Mouse (Mus musculus) ovary, adult 2 months (tissue): ENCODE measurements around the gene Rpl3l. TPM values are rescaled to one million over a fixed set of nuclear protein-coding genes. Genes with fewer than 3 reads are reported as not detected.

Experiments
- polyA plus RNA-seq: library from polyadenylated mRNA; depleted of rRNA; stranded (reverse); fragments of >200 nt; gene quantifications from 2 replicates; pipeline ENCODE4 v1.2.3, GENCODE M21; 2012; rRNA removed

Rpl3l gene
- polyA plus RNA-seq, result not detected in 2 replicates

GRCm38 (mm10) chr17:24727618-24728017, at the start of gene Rpl3l:
Gene Rpl3l (plus strand): TSS chr17:24727820.

GRCm38 (mm10) chr17:24689251-24690081, 38.2 kb upstream of the Rpl3l start, which contains the start of gene Syngr3:
Gene Syngr3 (minus strand): TSS chr17:24689955.

DNA sequence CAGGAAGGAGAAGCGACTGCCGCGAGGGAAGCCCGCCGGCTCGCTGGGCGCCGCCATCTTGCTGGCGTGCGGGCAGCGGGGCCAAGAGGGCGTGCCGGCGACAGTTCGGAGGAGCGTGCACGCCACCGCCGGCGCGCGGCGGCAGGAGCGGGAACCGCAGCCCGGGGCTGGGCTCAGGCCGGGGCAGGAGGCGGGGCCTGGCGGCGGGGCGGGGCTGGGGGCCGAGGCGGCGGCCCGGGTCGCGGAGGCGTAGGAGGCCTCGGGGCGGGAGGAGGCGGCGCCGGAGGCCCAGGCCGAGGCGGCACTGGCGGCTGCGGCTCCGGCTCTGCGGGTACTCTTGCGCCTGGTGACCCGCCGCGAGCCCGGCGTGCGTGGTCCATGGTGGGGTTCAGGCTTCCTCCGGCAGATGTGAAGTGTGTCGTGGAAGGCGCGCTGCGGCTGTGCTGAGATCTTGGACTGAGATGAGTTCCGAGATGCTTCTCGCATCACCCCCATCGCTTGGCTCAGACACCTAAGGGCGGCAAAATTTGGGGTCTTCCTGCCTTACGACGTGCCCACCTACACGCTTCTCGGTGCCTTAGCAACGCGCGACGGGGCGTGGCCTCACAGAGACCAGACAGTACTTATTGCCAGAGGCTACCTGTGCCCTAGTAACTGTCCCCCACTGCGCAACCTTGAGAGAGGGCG, 31.5 kb upstream of the Rpl3l start, which contains the start of the genes Gfer and Noxo1:
TSS of gene Gfer (minus strand) at position 146 of the 687 bp plus-strand sequence.
TSS of gene Noxo1 (plus strand) at position 224 of the 687 bp plus-strand sequence.

DNA sequence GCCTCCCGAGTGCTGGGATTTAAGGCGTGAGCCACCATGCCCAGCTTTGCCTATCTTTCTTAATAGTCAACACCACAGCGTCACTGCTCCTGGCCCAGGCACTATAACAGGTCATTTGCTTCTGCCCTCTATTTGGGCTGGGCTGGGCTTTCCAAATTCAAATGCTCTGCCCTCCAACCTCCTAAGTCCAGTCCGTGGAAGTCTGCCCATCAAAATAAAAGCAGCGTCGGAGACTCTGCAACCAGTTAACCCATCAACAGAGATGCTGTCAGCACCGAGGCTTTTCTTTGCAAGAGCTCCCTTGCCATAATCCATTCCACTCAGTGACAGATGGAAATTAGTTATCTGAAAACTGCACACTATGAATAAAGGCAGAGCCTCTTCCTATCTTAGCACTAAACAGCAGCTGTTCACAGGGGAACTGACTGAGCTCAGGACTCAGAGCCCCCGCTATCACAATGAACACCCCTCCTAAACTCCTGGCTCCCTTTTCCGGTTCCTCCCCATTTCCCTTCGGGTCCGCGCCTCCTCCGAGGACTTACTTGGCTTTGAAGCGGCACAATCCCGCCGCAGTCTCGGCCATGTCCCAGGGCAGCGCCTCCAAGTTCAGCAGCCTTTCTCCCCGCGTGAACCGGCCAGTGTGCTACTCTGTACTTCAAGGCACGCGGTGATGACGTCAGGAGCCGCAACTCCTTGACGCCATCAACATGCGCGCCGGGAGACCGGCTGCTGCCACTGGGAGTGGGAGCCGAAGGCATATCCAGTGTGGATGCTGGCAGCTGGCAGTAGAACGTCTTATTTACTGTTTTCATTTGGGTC, 20.4 kb upstream of the Rpl3l start, which contains the start of gene Tbl3:
TSS of gene Tbl3 (minus strand) at position 679 of the 819 bp plus-strand sequence.

GRCm38 (mm10) chr17:24717943-24718342, 9.7 kb upstream of the Rpl3l start, which contains the start of the genes Rnf151 and Rps2:
Gene Rnf151 (minus strand): TSS chr17:24718063.
Gene Rps2 (plus strand): TSS chr17:24718116.

GRCm38 (mm10) chr17:24724184-24724583, 3.4 kb upstream of the Rpl3l start, which contains the start of gene Ndufb10:
Gene Ndufb10 (minus strand): TSS chr17:24724478.

GRCm38 (mm10) chr17:24736330-24737051, 8.9 kb downstream of the Rpl3l start, which contains the start of gene Msrb1:
Gene Msrb1 (plus strand): TSS chr17:24736642.

DNA sequence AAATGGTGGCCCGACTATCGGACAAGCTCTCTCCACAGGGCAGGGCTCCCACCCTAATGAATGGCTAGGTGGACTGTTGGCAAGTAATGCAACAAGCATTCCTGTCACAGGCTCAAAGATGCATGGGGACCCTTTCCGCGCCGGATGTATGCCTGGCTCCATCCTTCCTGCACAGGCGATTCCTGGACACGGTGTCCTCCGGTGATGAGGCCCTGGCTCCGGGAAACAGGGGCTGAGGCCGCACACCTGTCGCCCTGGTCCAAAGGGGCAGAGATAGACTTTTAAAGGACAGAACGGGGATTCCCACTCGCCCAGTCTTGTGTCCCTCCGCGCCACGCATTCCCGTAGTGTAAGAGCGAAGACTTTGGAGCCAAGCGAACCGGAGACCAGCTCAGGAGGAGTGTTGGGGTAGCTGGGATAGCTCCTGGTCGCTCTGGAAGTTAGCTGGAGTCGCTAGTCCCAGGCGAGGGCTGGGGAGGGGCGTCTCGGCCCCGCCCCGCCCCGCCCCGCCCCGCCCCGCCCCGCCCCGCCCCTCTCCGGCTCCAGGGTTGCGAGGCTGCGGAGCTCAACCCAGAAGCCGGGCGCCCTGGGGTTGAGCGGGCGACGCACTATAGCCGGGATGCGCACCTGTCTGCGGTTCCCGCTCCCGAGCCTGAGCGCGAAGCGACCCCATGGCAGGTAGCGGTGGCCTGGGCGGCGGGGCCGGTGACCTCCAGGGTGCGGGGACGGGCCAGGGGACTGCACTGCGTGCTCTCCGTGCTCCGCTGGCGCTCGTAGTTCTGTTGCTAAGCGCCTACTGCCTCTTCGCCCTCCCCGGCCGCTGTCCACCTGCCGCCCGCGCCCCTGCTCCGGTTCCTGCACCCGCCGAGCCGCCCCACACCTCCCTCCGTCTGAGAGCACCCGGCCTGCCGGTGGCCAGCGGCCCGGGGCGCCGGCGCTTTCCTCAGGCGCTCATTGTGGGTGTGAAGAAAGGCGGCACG, 25.1 kb downstream of the Rpl3l start, which contains the start of gene Hs3st6:
TSS of gene Hs3st6 (plus strand) at position 574 of the 980 bp plus-strand sequence.

Other genes with a start within 250 kb of the Rpl3l start
- 40.6 and 58.0 TPM in 2 replicates for gene Mlst8, start 248.7 kb upstream of the Rpl3l start, polyA plus RNA-seq
- gene Caskin1, start 239.2 kb upstream of the Rpl3l start, polyA plus RNA-seq, result 49.0 and 53.5 TPM in 2 replicates
- gene Traf7, start 199.9 kb upstream of the Rpl3l start, polyA plus RNA-seq, result 253 and 318 TPM in 2 replicates
- gene Rab26, start 193.6 kb upstream of the Rpl3l start, polyA plus RNA-seq, result 0.71 and 1.4 TPM in 2 replicates
- gene Pkd1, start 178.0 kb upstream of the Rpl3l start, polyA plus RNA-seq, result 158 and 173 TPM in 2 replicates
- 200 and 211 TPM in 2 replicates for gene Tsc2, start 95.2 kb upstream of the Rpl3l start, polyA plus RNA-seq
- 33.4 and 40.4 TPM in 2 replicates for gene Nthl1, start 95.1 kb upstream of the Rpl3l start, polyA plus RNA-seq
- gene Slc9a3r2, start 77.5 kb upstream of the Rpl3l start, polyA plus RNA-seq, result 154 and 188 TPM in 2 replicates
- gene Npw, start 69.4 kb upstream of the Rpl3l start, polyA plus RNA-seq, result 0.40 and 0.53 TPM in 2 replicates
- 118 and 131 TPM in 2 replicates for gene Zfp598, start 58.1 kb upstream of the Rpl3l start, polyA plus RNA-seq
- gene Syngr3, start 37.9 kb upstream of the Rpl3l start, polyA plus RNA-seq, result 1.6 and 1.7 TPM in 2 replicates
- 40.5 and 66.7 TPM in 2 replicates for gene Gfer, start 31.7 kb upstream of the Rpl3l start, polyA plus RNA-seq
- 19.1 and 19.6 TPM in 2 replicates for gene Noxo1, start 31.6 kb upstream of the Rpl3l start, polyA plus RNA-seq
- gene Tbl3, start 20.2 kb upstream of the Rpl3l start, polyA plus RNA-seq, result 105 and 112 TPM in 2 replicates
- gene Rnf151, start 9.8 kb upstream of the Rpl3l start, polyA plus RNA-seq, result 0.34 and 1.4 TPM in 2 replicates
- 4,445 and 4,526 TPM in 2 replicates for gene Rps2, start 9.7 kb upstream of the Rpl3l start, polyA plus RNA-seq
- gene Ndufb10, start 3.3 kb upstream of the Rpl3l start, polyA plus RNA-seq, result 198 and 335 TPM in 2 replicates
- gene Msrb1, start 8.8 kb downstream of the Rpl3l start, polyA plus RNA-seq, result 42.7 and 55.4 TPM in 2 replicates
- gene Hs3st6, start 25.2 kb downstream of the Rpl3l start, polyA plus RNA-seq, result 8.5 and 15.0 TPM in 2 replicates
- not detected in 2 replicates for gene Meiob, start 76.5 kb downstream of the Rpl3l start, polyA plus RNA-seq
- 105 and 136 TPM in 2 replicates for gene Hagh, start 112.3 kb downstream of the Rpl3l start, polyA plus RNA-seq
- gene Fahd1, start 122.5 kb downstream of the Rpl3l start, polyA plus RNA-seq, result 16.7 and 17.3 TPM in 2 replicates
- 10.1 and 12.4 TPM in 2 replicates for gene Igfals, start 138.2 kb downstream of the Rpl3l start, polyA plus RNA-seq
- 33.0 and 41.1 TPM in 2 replicates for gene Nubp2, start 158.5 kb downstream of the Rpl3l start, polyA plus RNA-seq
- 112 and 120 TPM in 2 replicates for gene Spsb3, start 158.8 kb downstream of the Rpl3l start, polyA plus RNA-seq
- 51.8 and 56.8 TPM in 2 replicates for gene Eme2, start 167.3 kb downstream of the Rpl3l start, polyA plus RNA-seq
- 278 and 448 TPM in 2 replicates for gene Mrps34, start 167.3 kb downstream of the Rpl3l start, polyA plus RNA-seq
- gene Nme3, start 168.7 kb downstream of the Rpl3l start, polyA plus RNA-seq, result 76.6 and 85.3 TPM in 2 replicates
- 180 and 186 TPM in 2 replicates for gene Mapk8ip3, start 209.2 kb downstream of the Rpl3l start, polyA plus RNA-seq
- gene Jpt2, start 232.9 kb downstream of the Rpl3l start, polyA plus RNA-seq, result 33.5 and 37.9 TPM in 2 replicates